ENCODE assay signal across 8 mouse cellular contexts in genomic region chr3:28408859-28409459, GRCm38 (mm10).
DNase-seq lines count a peak whose midpoint lies in the region; ATAC-seq and TF ChIP-seq lines count a peak whose summit lies in the region.

No protein-coding gene starts in this region.

- WGBS in hindbrain, embryonic 11.5 days, result 48% methylated on average over 12 of the region's 12 CpGs
- 47% methylated on average over 12 of the region's 12 CpGs for WGBS in lung, adult 2 months

- H3K36me3 ChIP-seq in hindbrain, embryonic 11.5 days (ENCODE audit: control insufficient read depth, insufficient read depth, low read length), result no peaks in the 10 kb centered on the region

- no peak overlapping the region for H3K4me3 ChIP-seq in hindbrain, embryonic 11.5 days (ENCODE audit: low read depth, low read length)
- H3K4me3 ChIP-seq in lung, adult 2 months (replicated peaks; ENCODE audit: extremely low read depth, low read depth, low read length), result no peak overlapping the region

- no peak for TF ChIP-seq CTCF in lung, adult 2 months (IDR thresholded peaks at IDR 0.05; ENCODE audit: insufficient read depth, low read length)

- no peaks in the 10 kb centered on the region for H3K9me3 ChIP-seq in hindbrain, embryonic 11.5 days (ENCODE audit: control insufficient read depth, low read length)

- peak; percentile 66 for DNase-seq in Muller cell, postnatal 12 days (ENCODE audit: inconsistent ontology term)
- peak; percentile 86 to 92 for DNase-seq in cerebellum, postnatal 10 days
- DNase-seq in frontal cortex, postnatal 36 days (ENCODE audit: low spot score in 2 of 2), result peak; percentile 61 to 71
- peak; percentile 47 for DNase-seq in hindbrain, embryonic 11.5 days (ENCODE audit: low spot score)
- DNase-seq in layer of hippocampus, adult 9-10 months (ENCODE audit: low spot score), result peak; percentile 45
- peak; percentile 21 for DNase-seq in lung, adult 2 months
- peak; percentile 12 for DNase-seq in ovary, postnatal 10 days (ENCODE audit: low spot score)

- peak; percentile 88 for ATAC-seq in hindbrain, embryonic 11.5 days (ENCODE audit: low FRiP score)
- no peak for ATAC-seq in CD4-positive, CD25-positive, alpha-beta regulatory T cell, adult 4 months

- H3K27ac ChIP-seq in hindbrain, embryonic 11.5 days (ENCODE audit: low read depth, low read length), result no peak overlapping the region

- H3K9ac ChIP-seq in hindbrain, embryonic 11.5 days (ENCODE audit: low read depth, low read length), result no peak overlapping the region

- no peak overlapping the region for H3K4me2 ChIP-seq in hindbrain, embryonic 11.5 days (replicated peaks; ENCODE audit: low read depth, low read length)

- TF ChIP-seq POLR2A in lung, adult 2 months (IDR thresholded peaks at IDR 0.05; ENCODE audit: borderline replicate concordance, extremely low read depth, low read depth, low read length), result no peak

- H3K4me1 ChIP-seq in hindbrain, embryonic 11.5 days (replicated peaks; ENCODE audit: control insufficient read depth, insufficient read depth, low read length), result 0 out of 2 replicates have a peak, but pooled peaks cover 2% of the 10 kb centered on the region
- no peaks in the 10 kb centered on the region; the same call in 1 of the 2 replicates for H3K4me1 ChIP-seq in lung, adult 2 months (ENCODE audit: control insufficient read depth, insufficient read depth, low read length)

- H3K27me3 ChIP-seq in hindbrain, embryonic 11.5 days (ENCODE audit: control insufficient read depth, insufficient read depth, low read length), result no peaks in the 10 kb centered on the region

Comparison
In these comparisons a context has a peak if more than half of its experiments do, and no peak if none do; other contexts are left out.
1. DNase-seq: peak in every context shown above with its lines; median percentile 89 in cerebellum, postnatal 10 days; 66 in Muller cell, postnatal 12 days; 66 in frontal cortex, postnatal 36 days; 47 in hindbrain, embryonic 11.5 days; 45 in layer of hippocampus, adult 9-10 months; 21 in lung, adult 2 months; 12 in ovary, postnatal 10 days.